Mouse (Mus musculus) thymus, postnatal 10 days (tissue): ENCODE results near the gene Kcne4.

ENCODE experiments used
- DNase-seq, 2 experiments: peaks; one replicate each; pipeline ENCODE4 v3.0.0; 2021; ENCODE audit warnings: low spot score in 2 of 2

Gene Kcne4

GRCm38 (mm10) chr1:78859573-78859972, 43.0 kb downstream of the Kcne4 start:
- no peak for DNase-seq

- DNase-seq, result no peak
Measured at GRCm38 (mm10) chr1:78860056-78860455, 43.5 kb downstream of the Kcne4 start.

GRCm38 (mm10) chr1:78862281-78862680, 45.7 kb downstream of the Kcne4 start:
- no peak for DNase-seq

GRCm38 (mm10) chr1:78863833-78864232, 47.3 kb downstream of the Kcne4 start:
- no peak for DNase-seq

GRCm38 (mm10) chr1:78864351-78864750, 47.8 kb downstream of the Kcne4 start:
- no peak for DNase-seq

- DNase-seq, result no peak
Measured at GRCm38 (mm10) chr1:78864799-78865346, 48.3 kb downstream of the Kcne4 start.

GRCm38 (mm10) chr1:78865991-78866390, 49.4 kb downstream of the Kcne4 start:
- no peak for DNase-seq

GRCm38 (mm10) chr1:78866455-78866854, 49.9 kb downstream of the Kcne4 start:
- DNase-seq, result no peak
